Mouse (Mus musculus): ENCODE measurements around the gene Dctpp1.

The Dctpp1 gene

GRCm38 (mm10) chr7:127210266-127210665 is 50.2 kb downstream of the Dctpp1 start:
- DNase-seq (ENCODE audit: low spot score) = no peak

- no peak for DNase-seq (ENCODE audit: low spot score)
Observed at GRCm38 (mm10) chr7:127209851-127210250, 50.7 kb downstream of the Dctpp1 start.

GRCm38 (mm10) chr7:127208553-127209438 is 51.7 kb downstream of the Dctpp1 start, which contains the start of gene Mylpf:
Gene Mylpf (plus strand): TSS chr7:127208890.
- peak; percentile 94 for DNase-seq (ENCODE audit: low spot score)

- no peak for DNase-seq (ENCODE audit: low spot score)
Observed at GRCm38 (mm10) chr7:127208295-127208552, 52.3 kb downstream of the Dctpp1 start, which contains the start of gene Tbc1d10b. Gene Tbc1d10b (minus strand): TSS chr7:127208468.

GRCm38 (mm10) chr7:127207374-127208294 is 52.9 kb downstream of the Dctpp1 start:
- DNase-seq (ENCODE audit: low spot score) = peak; percentile 35
